Mouse (Mus musculus): ENCODE data around the gene Gpr18. TPM values are rescaled to one million over a fixed set of nuclear protein-coding genes. Genes with fewer than 3 reads are reported as not detected.
A peak's percentile ranks its signal among the peaks of the same experiment; 100 is the strongest.

The Gpr18 gene
- polyA plus RNA-seq, 1 experiment from 2014 or later = 0.55 TPM

- 86% methylated on average over 8 of the region's 8 CpGs for WGBS
- no peaks in the 10 kb centered on the region for H3K4me1 ChIP-seq
- no peak overlapping the region for H3K4me3 ChIP-seq
- peaks cover 18% of the 10 kb centered on the region for H3K9me3 ChIP-seq
- no peak overlapping the region for H3K27ac ChIP-seq
- H3K36me3 ChIP-seq (replicated peaks) = 0 out of 2 replicates have a peak, but pooled peaks cover 2% of the 10 kb centered on the region
- H3K27me3 ChIP-seq (ENCODE audit: poor library complexity, severe bottlenecking) = no peaks in the 10 kb centered on the region
- DNase-seq (ENCODE audit: extremely low spot score, low spot score) = peak; percentile 9
Measured at GRCm38 (mm10) chr14:121946728-121947127, 31.1 kb upstream of the Gpr18 start.

- 80% methylated on average over 5 of the region's 5 CpGs for WGBS
- Histone ChIP-seq H3K27ac (no peak overlapping the region), H3K4me1 (no peaks in the 10 kb centered on the region), H3K4me3 (no peak overlapping the region), H3K36me3 (replicated peaks) (0 out of 2 replicates have a peak, but pooled peaks cover 2% of the 10 kb centered on the region), H3K27me3 (ENCODE audit: poor library complexity, severe bottlenecking) (no peaks in the 10 kb centered on the region), H3K9me3 (peaks cover 18% of the 10 kb centered on the region)
- peak; percentile 12 for DNase-seq (ENCODE audit: extremely low spot score, low spot score)
Measured at GRCm38 (mm10) chr14:121946131-121946530, 30.6 kb upstream of the Gpr18 start.

DNA sequence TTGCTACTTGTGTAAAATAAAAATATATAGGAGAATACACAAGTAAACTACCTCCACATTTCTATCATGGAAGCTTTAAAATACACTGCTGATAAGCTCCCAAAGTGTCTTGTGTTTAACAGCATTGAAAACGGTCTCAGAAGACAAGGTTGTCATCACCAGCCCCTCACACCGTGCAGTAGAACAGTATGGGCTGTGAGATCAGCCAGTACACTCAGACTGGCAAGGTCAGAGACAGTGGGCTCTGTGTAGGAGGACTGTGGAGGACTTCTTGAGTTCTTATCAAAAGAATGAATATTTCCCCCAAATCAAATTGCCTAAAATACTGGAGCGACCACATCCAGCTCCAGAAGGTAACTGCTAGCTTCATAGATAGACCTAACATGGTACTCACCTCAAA lies 24.0 kb upstream of the Gpr18 start:
- H3K4me3 ChIP-seq = no peak overlapping the region
- H3K4me1 ChIP-seq = no peaks in the 10 kb centered on the region
- H3K27me3 ChIP-seq (ENCODE audit: poor library complexity, severe bottlenecking) = no peaks in the 10 kb centered on the region
- no peak for DNase-seq (ENCODE audit: extremely low spot score, low spot score)
- H3K9me3 ChIP-seq = peaks cover 28% of the 10 kb centered on the region
- H3K36me3 ChIP-seq (replicated peaks) = peaks cover 25% of the 10 kb centered on the region
- H3K27ac ChIP-seq = no peak overlapping the region
- WGBS = 96% methylated on average over 3 of the region's 3 CpGs

GRCm38 (mm10) chr14:121938256-121939191 lies 22.9 kb upstream of the Gpr18 start:
- Histone ChIP-seq H3K4me3 (no peak overlapping the region), H3K27ac (no peak overlapping the region), H3K9me3 (peaks cover 19% of the 10 kb centered on the region), H3K4me1 (no peaks in the 10 kb centered on the region), H3K36me3 (replicated peaks) (peaks cover 36% of the 10 kb centered on the region), H3K27me3 (ENCODE audit: poor library complexity, severe bottlenecking) (no peaks in the 10 kb centered on the region)
- WGBS = 92% methylated on average over 11 of the region's 11 CpGs
- no peak for DNase-seq (ENCODE audit: extremely low spot score, low spot score)

DNA sequence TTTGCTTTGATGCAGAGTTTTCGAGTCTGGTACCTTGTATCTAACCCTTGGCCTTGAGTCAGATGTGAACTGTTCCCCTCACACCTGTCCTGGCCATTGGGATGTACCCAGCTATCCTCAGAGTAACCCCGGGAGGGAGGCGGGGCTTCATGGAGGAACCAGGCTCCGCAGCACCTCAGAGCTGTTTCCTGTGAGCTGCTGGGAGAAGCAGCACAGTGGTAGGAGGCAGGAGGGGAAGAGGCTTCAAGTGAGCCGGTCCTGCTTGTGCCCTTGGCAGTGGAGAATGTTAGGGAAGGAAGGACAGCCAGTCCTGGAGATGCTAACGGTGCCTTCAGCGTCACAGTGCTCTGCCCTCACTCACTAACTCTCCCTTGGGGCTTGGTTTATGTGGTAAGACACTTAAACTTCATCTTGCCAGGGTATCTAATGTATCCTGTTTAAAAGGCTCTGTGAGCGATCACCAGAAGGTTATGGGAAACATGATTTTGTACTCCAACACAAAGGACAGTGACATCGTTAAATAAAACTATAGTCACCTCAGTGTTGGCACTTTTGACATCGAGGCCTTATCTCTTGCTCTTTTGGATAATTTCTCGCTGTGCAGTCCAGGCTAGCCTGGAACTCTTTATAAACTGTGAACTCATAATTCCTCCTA lies 22.1 kb upstream of the Gpr18 start:
- H3K27me3 ChIP-seq (ENCODE audit: poor library complexity, severe bottlenecking) = no peaks in the 10 kb centered on the region
- H3K4me1 ChIP-seq = no peaks in the 10 kb centered on the region
- H3K27ac ChIP-seq = no peak overlapping the region
- no peak overlapping the region for H3K4me3 ChIP-seq
- peak; percentile 10 for DNase-seq (ENCODE audit: extremely low spot score, low spot score)
- 84% methylated on average over 11 of the region's 11 CpGs for WGBS
- peaks cover 37% of the 10 kb centered on the region for H3K36me3 ChIP-seq (replicated peaks)
- peaks cover 12% of the 10 kb centered on the region for H3K9me3 ChIP-seq

DNA sequence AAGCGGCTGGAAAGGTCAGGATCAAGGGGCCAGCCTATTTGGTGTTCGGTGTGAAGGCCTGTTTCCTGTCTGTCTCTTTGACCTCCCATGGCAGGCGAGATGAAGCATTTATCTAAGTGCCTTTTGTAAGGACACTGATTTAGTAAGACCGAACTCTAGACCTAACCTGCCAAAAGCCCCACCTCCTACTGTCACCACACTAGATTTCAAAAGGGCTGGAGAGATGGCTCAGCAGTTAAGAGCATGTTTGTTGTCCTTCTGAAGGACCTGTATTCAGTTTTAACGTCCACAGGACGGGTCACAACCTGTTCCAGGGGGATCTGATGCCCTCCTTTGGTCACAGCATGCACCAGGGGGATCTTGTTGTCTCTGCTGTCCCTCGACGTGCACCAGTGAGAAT lies 21.3 kb upstream of the Gpr18 start:
- Histone ChIP-seq H3K27me3 (ENCODE audit: poor library complexity, severe bottlenecking) (no peaks in the 10 kb centered on the region), H3K4me1 (no peaks in the 10 kb centered on the region), H3K36me3 (replicated peaks) (peaks cover 37% of the 10 kb centered on the region), H3K9me3 (peaks cover 11% of the 10 kb centered on the region), H3K27ac (no peak overlapping the region), H3K4me3 (no peak overlapping the region)
- 84% methylated on average over 8 of the region's 8 CpGs for WGBS
- DNase-seq (ENCODE audit: extremely low spot score, low spot score) = no peak

DNA sequence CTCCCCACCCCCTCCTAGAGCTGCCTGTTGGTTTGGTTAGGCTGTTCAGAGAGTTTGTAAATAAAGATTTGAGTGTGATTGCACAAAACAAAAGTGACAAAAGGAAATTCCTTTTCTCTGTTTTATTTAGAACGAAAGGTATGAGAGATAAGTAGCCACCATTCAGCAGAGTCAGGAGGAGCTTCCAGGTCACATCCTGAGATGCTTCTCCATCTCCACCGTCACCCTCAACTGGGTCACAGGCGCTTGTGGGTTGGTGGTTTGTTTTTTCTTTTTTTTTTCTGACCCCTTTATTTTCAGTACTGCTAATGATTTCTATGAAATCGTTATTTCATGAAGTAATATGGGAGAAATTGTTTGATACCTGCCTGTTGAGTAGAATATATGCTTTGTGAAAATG lies 20.8 kb upstream of the Gpr18 start:
- Histone ChIP-seq H3K4me1 (0 out of 2 replicates have a peak, but pooled peaks cover 2% of the 10 kb centered on the region), H3K4me3 (no peak overlapping the region), H3K27ac (no peak overlapping the region), H3K36me3 (replicated peaks) (peaks cover 37% of the 10 kb centered on the region), H3K9me3 (peaks cover 11% of the 10 kb centered on the region), H3K27me3 (ENCODE audit: poor library complexity, severe bottlenecking) (no peaks in the 10 kb centered on the region)
- WGBS = 88% methylated on average over 4 of the region's 4 CpGs
- DNase-seq (ENCODE audit: extremely low spot score, low spot score) = no peak

DNA sequence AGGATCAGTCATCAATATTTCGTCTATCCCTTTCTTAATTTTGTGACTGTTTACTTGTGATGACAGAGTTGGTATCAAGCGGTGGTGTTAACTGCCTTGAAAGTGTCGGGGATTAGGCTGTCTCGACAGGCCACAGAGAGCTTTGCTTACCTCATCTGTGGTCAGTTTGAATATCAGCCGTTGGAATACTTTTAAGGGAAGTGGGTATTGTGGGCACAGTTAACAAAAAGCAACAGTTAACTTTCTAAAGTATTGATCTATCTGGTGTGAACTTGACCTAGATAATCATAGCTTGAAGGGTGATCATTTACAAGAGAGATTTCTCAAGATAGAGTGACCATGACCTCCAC lies 19.0 kb upstream of the Gpr18 start:
- 96% methylated on average over 5 of the region's 5 CpGs for WGBS
- H3K4me1 ChIP-seq = 0 out of 2 replicates have a peak, but pooled peaks cover 2% of the 10 kb centered on the region

GRCm38 (mm10) chr14:121933906-121934596 lies 18.5 kb upstream of the Gpr18 start:
- no peak overlapping the region for H3K27ac ChIP-seq
- 0 out of 2 replicates have a peak, but pooled peaks cover 2% of the 10 kb centered on the region for H3K4me1 ChIP-seq
- peaks cover 34% of the 10 kb centered on the region for H3K36me3 ChIP-seq (replicated peaks)
- no peaks in the 10 kb centered on the region for H3K27me3 ChIP-seq (ENCODE audit: poor library complexity, severe bottlenecking)
- peak; percentile 4 for DNase-seq (ENCODE audit: extremely low spot score, low spot score)
- no peak overlapping the region for H3K4me3 ChIP-seq
- H3K9me3 ChIP-seq = peaks cover 11% of the 10 kb centered on the region
- WGBS = 95% methylated on average over 7 of the region's 7 CpGs

More for the DNA sequence above, 19.0 kb upstream of the Gpr18 start:
- no peak overlapping the region for H3K4me3 ChIP-seq
- no peak for DNase-seq (ENCODE audit: extremely low spot score, low spot score)
- H3K36me3 ChIP-seq (replicated peaks) = peaks cover 34% of the 10 kb centered on the region
- no peak overlapping the region for H3K27ac ChIP-seq
- H3K27me3 ChIP-seq (ENCODE audit: poor library complexity, severe bottlenecking) = no peaks in the 10 kb centered on the region
- H3K9me3 ChIP-seq = peaks cover 11% of the 10 kb centered on the region

DNA sequence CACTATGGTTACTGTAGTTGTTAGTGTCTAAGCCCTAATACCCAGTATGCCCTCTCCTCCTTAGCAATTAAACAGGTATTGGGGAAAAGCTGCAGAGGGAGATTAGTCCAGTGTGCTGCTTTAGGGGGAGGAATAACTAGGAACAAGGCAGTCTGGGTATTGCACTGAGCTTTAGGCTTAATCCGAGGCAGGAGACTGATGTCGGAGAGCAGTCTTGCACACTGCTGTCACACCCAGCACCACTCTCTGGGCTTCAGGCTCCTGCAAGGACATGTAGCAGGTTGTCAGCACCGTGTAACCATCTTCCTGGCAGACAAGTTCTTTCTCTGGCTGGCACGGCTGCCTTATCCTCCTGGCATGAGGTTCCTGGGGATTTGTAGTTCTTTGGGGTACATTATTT lies 16.6 kb upstream of the Gpr18 start:
- H3K27ac ChIP-seq = 0 out of 2 replicates have a peak overlapping the region, but pooled peaks have one; percentile 40
- H3K9me3 ChIP-seq = peaks cover 11% of the 10 kb centered on the region
- 0 out of 2 replicates have a peak, but pooled peaks cover 2% of the 10 kb centered on the region for H3K4me1 ChIP-seq
- H3K36me3 ChIP-seq (replicated peaks) = peaks cover 34% of the 10 kb centered on the region
- DNase-seq (ENCODE audit: extremely low spot score, low spot score) = peak; percentile 13
- 90% methylated on average over 4 of the region's 4 CpGs for WGBS
- no peaks in the 10 kb centered on the region for H3K27me3 ChIP-seq (ENCODE audit: poor library complexity, severe bottlenecking)
- H3K4me3 ChIP-seq = no peak overlapping the region

DNA sequence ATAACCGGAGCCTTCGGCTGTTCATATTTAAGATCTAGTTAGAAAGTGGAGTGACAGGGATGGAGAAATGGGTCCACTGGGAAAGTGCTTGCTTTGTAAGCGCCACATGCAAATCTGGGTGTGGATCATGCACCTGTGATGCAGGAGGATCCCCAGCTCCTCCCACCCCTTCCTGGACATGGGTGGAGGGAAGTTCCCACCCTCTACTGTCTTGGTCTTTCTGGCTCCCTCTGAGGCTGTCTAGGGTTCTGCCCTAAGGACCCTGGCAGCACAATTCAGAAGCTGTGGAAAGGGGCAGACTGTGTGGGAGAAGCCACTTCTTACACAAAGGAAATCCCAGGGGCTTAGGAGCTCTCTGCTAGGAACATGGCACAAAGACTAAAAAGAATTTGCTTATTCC lies 16.0 kb upstream of the Gpr18 start:
- H3K27me3 ChIP-seq (ENCODE audit: poor library complexity, severe bottlenecking) = no peaks in the 10 kb centered on the region
- H3K4me1 ChIP-seq = 0 out of 2 replicates have a peak, but pooled peaks cover 2% of the 10 kb centered on the region
- peaks cover 31% of the 10 kb centered on the region for H3K36me3 ChIP-seq (replicated peaks)
- 91% methylated on average over 3 of the region's 3 CpGs for WGBS
- H3K4me3 ChIP-seq = no peak overlapping the region
- peaks cover 11% of the 10 kb centered on the region for H3K9me3 ChIP-seq
- peak overlapping the region; percentile 40; the same call in 1 of the 2 replicates for H3K27ac ChIP-seq
- DNase-seq (ENCODE audit: extremely low spot score, low spot score) = no peak

DNA sequence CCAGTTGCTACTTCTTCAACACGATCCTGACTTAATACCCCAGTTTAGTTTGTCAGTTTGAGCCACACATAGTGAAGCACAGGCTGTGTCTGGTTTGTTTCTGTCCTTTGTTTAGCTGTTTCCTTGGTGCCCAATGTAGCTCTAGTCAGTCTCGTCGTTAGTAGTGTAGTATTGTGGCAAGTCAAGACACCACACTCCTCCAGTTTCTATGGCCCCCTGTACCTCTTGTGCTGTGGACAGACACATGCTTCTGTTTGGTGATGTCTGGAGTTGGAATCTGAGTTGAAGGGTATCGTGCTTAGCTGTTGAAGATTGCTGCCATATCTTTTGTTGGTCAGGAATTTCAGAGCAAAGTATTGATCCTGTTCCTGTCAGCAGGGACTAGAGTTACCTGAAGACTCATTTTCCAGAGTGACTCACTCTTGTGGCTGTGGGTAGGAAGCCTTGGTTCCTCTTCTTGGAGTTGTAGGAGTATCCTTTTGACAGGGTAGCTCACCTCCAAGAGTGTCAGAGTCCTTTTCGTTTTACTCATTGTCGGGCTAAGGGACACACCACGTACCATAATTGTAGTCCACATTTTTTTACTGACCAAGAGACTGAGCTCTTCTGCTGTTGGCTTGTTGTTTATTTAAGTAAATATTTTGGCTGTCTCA lies 15.3 kb upstream of the Gpr18 start:
- H3K4me3 ChIP-seq = no peak overlapping the region
- 0 out of 2 replicates have a peak, but pooled peaks cover 2% of the 10 kb centered on the region for H3K4me1 ChIP-seq
- 85% methylated on average over 7 of the region's 7 CpGs for WGBS
- H3K27me3 ChIP-seq (ENCODE audit: poor library complexity, severe bottlenecking) = no peaks in the 10 kb centered on the region
- no peak for DNase-seq (ENCODE audit: extremely low spot score, low spot score)
- peaks cover 8% of the 10 kb centered on the region for H3K9me3 ChIP-seq
- peaks cover 26% of the 10 kb centered on the region for H3K36me3 ChIP-seq (replicated peaks)
- H3K27ac ChIP-seq = no peak overlapping the region
